Mouse (Mus musculus): ENCODE data around the gene Gm10181.
"Not testable (repeated sequence)": the region's sequence is repeated elsewhere in the genome, so short reads cannot be mapped to it uniquely, and the experiment has no call there.

The Gm10181 gene

GRCm38 (mm10) chr9:25089122-25089521, at the start of gene Gm10181:
TSS of gene Gm10181 (plus strand) at chr9:25089422.
- no peak for DNase-seq (ENCODE audit: low read depth, low spot score)

GRCm38 (mm10) chr9:25041665-25042064, 47.6 kb upstream of the Gm10181 start:
- peak; percentile 83 for DNase-seq (ENCODE audit: low read depth, low spot score)

- DNase-seq (ENCODE audit: low read depth, low spot score): no peak
These were observed 46.8 kb upstream of the Gm10181 start for GRCm38 (mm10) chr9:25042162-25043111.

GRCm38 (mm10) chr9:25044325-25044724, 44.9 kb upstream of the Gm10181 start:
- DNase-seq (ENCODE audit: low read depth, low spot score): no peak

GRCm38 (mm10) chr9:25048289-25048688, 40.9 kb upstream of the Gm10181 start:
- no peak for DNase-seq (ENCODE audit: low read depth, low spot score)

GRCm38 (mm10) chr9:25048940-25049339, 40.3 kb upstream of the Gm10181 start:
- no peak for DNase-seq (ENCODE audit: low read depth, low spot score)

- DNase-seq (ENCODE audit: low read depth, low spot score): no peak
These were observed 37.3 kb upstream of the Gm10181 start for GRCm38 (mm10) chr9:25051901-25052300.

GRCm38 (mm10) chr9:25055650-25056376, 33.4 kb upstream of the Gm10181 start:
- DNase-seq (ENCODE audit: low read depth, low spot score): no peak

- no peak for DNase-seq (ENCODE audit: low read depth, low spot score)
These were observed 30.5 kb upstream of the Gm10181 start for GRCm38 (mm10) chr9:25058726-25059125.

GRCm38 (mm10) chr9:25072666-25073065, 16.6 kb upstream of the Gm10181 start:
- no peak for DNase-seq (ENCODE audit: low read depth, low spot score)

GRCm38 (mm10) chr9:25075977-25076376, 13.2 kb upstream of the Gm10181 start:
- no peak for DNase-seq (ENCODE audit: low read depth, low spot score)

GRCm38 (mm10) chr9:25076505-25076904, 12.7 kb upstream of the Gm10181 start:
- no peak for DNase-seq (ENCODE audit: low read depth, low spot score)

GRCm38 (mm10) chr9:25090853-25091252, 1.6 kb downstream of the Gm10181 start:
- peak; percentile 19 for DNase-seq (ENCODE audit: low read depth, low spot score)

GRCm38 (mm10) chr9:25102881-25103280, 13.7 kb downstream of the Gm10181 start:
- no peak for DNase-seq (ENCODE audit: low read depth, low spot score)

GRCm38 (mm10) chr9:25104638-25105037, 15.4 kb downstream of the Gm10181 start:
- DNase-seq (ENCODE audit: low read depth, low spot score): peak; percentile 50

- not testable (repeated sequence) for DNase-seq (ENCODE audit: low read depth, low spot score)
These were observed 34.4 kb downstream of the Gm10181 start for GRCm38 (mm10) chr9:25123590-25123989.

GRCm38 (mm10) chr9:25124048-25124447, 34.8 kb downstream of the Gm10181 start:
- DNase-seq (ENCODE audit: low read depth, low spot score): no peak

- DNase-seq (ENCODE audit: low read depth, low spot score): no peak
These were observed 43.0 kb downstream of the Gm10181 start for GRCm38 (mm10) chr9:25132253-25132652.

- no peak for DNase-seq (ENCODE audit: low read depth, low spot score)
These were observed 43.7 kb downstream of the Gm10181 start for GRCm38 (mm10) chr9:25132920-25133319.

GRCm38 (mm10) chr9:25138900-25139299, 49.7 kb downstream of the Gm10181 start:
- DNase-seq (ENCODE audit: low read depth, low spot score): no peak
